In the genomic region with DNA sequence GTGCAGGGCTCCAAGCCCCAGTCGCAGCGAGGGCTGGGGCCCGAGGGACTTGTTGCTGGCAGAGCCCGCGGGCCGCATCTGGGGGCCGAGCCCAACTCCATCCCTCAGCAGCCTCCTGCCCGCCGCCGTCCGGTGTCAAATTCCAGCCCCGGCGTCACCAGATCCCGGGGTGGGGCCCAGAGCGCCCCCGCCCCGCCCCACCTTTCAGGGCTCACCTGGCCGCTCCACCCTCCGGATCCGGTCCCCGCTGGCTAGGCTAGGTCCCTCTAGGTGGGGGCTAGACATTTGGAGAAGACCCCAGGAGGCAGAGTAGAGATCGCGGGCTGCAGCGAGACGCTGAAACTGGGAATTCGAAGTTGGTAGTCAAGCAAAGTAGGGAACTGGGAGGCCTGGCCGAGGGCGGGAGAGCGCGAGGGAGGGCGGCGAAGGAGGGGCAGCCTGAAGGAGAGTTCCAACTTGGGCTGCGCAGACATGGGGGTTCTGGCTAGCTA, we compare ENCODE assay signal across 8 mouse cellular contexts. TPM values are rescaled to one million over a fixed set of nuclear protein-coding genes. Genes with fewer than 3 reads are reported as not detected.
DNase-seq lines count a peak whose midpoint lies in the region; ATAC-seq lines count a peak whose summit lies in the region.

A gene (minus strand): TSS at position 373 of the 491 bp plus-strand sequence.

- WGBS in hindbrain, embryonic 15.5 days, result 1% methylated on average over 33 of the region's 33 CpGs
- 3% methylated on average over 33 of the region's 33 CpGs for WGBS in liver, embryonic 12.5 days (ENCODE audit: insufficient replicate concordance)
- under 1% methylated on average over 33 of the region's 33 CpGs for WGBS in neural tube, embryonic 13.5 days

- peaks cover 9% of the 10 kb centered on the region for H3K36me3 ChIP-seq in megakaryocyte, embryonic 14.5 days (replicated peaks; ENCODE audit: low read length)
- H3K36me3 ChIP-seq in hindbrain, embryonic 15.5 days, result no peaks in the 10 kb centered on the region
- H3K36me3 ChIP-seq in liver, embryonic 12.5 days, result 0 out of 2 replicates have a peak, but pooled peaks cover 6% of the 10 kb centered on the region
- peaks cover 10% of the 10 kb centered on the region for H3K36me3 ChIP-seq in neural tube, embryonic 13.5 days

- H3K4me3 ChIP-seq in megakaryocyte, embryonic 14.5 days (replicated peaks), result peak within 1 kb of the TSS; percentile 83
- peak within 1 kb of the TSS; percentile 26 for H3K4me3 ChIP-seq in hindbrain, embryonic 15.5 days
- H3K4me3 ChIP-seq in liver, embryonic 12.5 days, result peak within 1 kb of the TSS; percentile 57
- H3K4me3 ChIP-seq in neural tube, embryonic 13.5 days, result peak within 1 kb of the TSS; percentile 30

- peaks cover 56% of the 10 kb centered on the region for H3K4me1 ChIP-seq in megakaryocyte, embryonic 14.5 days
- peaks cover 28% of the 10 kb centered on the region for H3K4me1 ChIP-seq in hindbrain, embryonic 15.5 days (replicated peaks)
- H3K4me1 ChIP-seq in liver, embryonic 12.5 days, result peaks cover 44% of the 10 kb centered on the region
- H3K4me1 ChIP-seq in neural tube, embryonic 13.5 days (replicated peaks), result peaks cover 38% of the 10 kb centered on the region

- no peak for DNase-seq in thymus, adult 18-20 months

- H3K27me3 ChIP-seq in megakaryocyte, embryonic 14.5 days (replicated peaks), result peaks cover 62% of the 10 kb centered on the region
- H3K27me3 ChIP-seq in hindbrain, embryonic 15.5 days, result peaks cover 28% of the 10 kb centered on the region
- H3K27me3 ChIP-seq in liver, embryonic 12.5 days (replicated peaks), result peaks cover 78% of the 10 kb centered on the region
- peaks cover 61% of the 10 kb centered on the region for H3K27me3 ChIP-seq in neural tube, embryonic 13.5 days

- H3K4me2 ChIP-seq in hindbrain, embryonic 15.5 days, result peak within 1 kb of the TSS; percentile 55
- H3K4me2 ChIP-seq in liver, embryonic 12.5 days, result peak within 1 kb of the TSS; percentile 78
- H3K4me2 ChIP-seq in neural tube, embryonic 13.5 days, result peak within 1 kb of the TSS; percentile 57

- no peak for ATAC-seq in megakaryocyte, adult 5-6 weeks (ENCODE audit: poor library complexity, severe bottlenecking)
- ATAC-seq in erythroblast, adult 5-6 weeks (replicated peaks; ENCODE audit: low FRiP score, poor library complexity, severe bottlenecking), result peak; percentile 7
- ATAC-seq in hindbrain, embryonic 15.5 days (ENCODE audit: low FRiP score, low read depth), result no peak
- no peak for ATAC-seq in liver, embryonic 12.5 days
- no peak for ATAC-seq in neural tube, embryonic 13.5 days (ENCODE audit: low read depth)
- no peak for ATAC-seq in megakaryocyte-erythroid progenitor cell, adult 5-6 weeks (replicated peaks; ENCODE audit: low FRiP score, low TSS enrichment, poor library complexity, severe bottlenecking)

- no peak within 1 kb of the TSS for H3K27ac ChIP-seq in hindbrain, embryonic 15.5 days (replicated peaks)
- H3K27ac ChIP-seq in liver, embryonic 12.5 days, result peak within 1 kb of the TSS; percentile 84
- no peak within 1 kb of the TSS for H3K27ac ChIP-seq in neural tube, embryonic 13.5 days (replicated peaks)

- 0 out of 2 replicates have a peak within 1 kb of the TSS, but pooled peaks have one; percentile 7 for H3K9ac ChIP-seq in hindbrain, embryonic 15.5 days
- peak within 1 kb of the TSS; percentile 73 for H3K9ac ChIP-seq in liver, embryonic 12.5 days
- H3K9ac ChIP-seq in neural tube, embryonic 13.5 days, result peak within 1 kb of the TSS; percentile 41

- H3K9me3 ChIP-seq in megakaryocyte, embryonic 14.5 days, result peaks cover 14% of the 10 kb centered on the region
- no peaks in the 10 kb centered on the region for H3K9me3 ChIP-seq in hindbrain, embryonic 15.5 days
- H3K9me3 ChIP-seq in liver, embryonic 12.5 days (replicated peaks), result no peaks in the 10 kb centered on the region; the same call in 1 of the 2 replicates
- no peaks in the 10 kb centered on the region for H3K9me3 ChIP-seq in neural tube, embryonic 13.5 days

RNA-seq across cellular contexts. Expression of the gene that starts here (rescaled TPM):
- polyA plus RNA-seq in megakaryocyte, embryonic 14.5 days (2012; ENCODE audit: insufficient read depth, low replicate concordance), result 0.74 TPM in 1 of 2 replicates, not detected in the other
- total RNA-seq in megakaryocyte, adult 5-6 weeks (2015), result not detected in 2 replicates
- total RNA-seq in megakaryocyte, adult 5-6 weeks (2017), result not detected in 2 replicates
- total RNA-seq in erythroblast, adult 5-6 weeks (2015; ENCODE audit: low replicate concordance), result 9.6 TPM in 1 of 2 replicates, not detected in the other
- total RNA-seq in erythroblast, adult 5-6 weeks (2017; ENCODE audit: low replicate concordance), result 0.85 and 1.3 TPM in 2 replicates
- polyA plus RNA-seq in hindbrain, embryonic 15.5 days (2015; fragmentation: Nextera tagmentation; extraction: Ambion mirVana), result 0.87 and 0.92 TPM in 2 replicates
- polyA plus RNA-seq in liver, embryonic 12.5 days (2016; fragmentation: Nextera tagmentation; extraction: Ambion mirVana), result 2.8 and 3.2 TPM in 2 replicates
- 1.0 and 1.5 TPM in 2 replicates for polyA plus RNA-seq in neural tube, embryonic 13.5 days (2015; fragmentation: Nextera tagmentation; extraction: Ambion mirVana)
- not detected in 2 replicates for total RNA-seq in megakaryocyte-erythroid progenitor cell, adult 5-6 weeks (2014; fragmentation: Nextera tagmentation)
- not detected in 2 replicates for total RNA-seq in megakaryocyte-erythroid progenitor cell, adult 5-6 weeks (2017)

Comparison
In these comparisons a context has a peak if more than half of its experiments do, and no peak if none do; other contexts are left out.
1. H3K4me3 ChIP-seq: peak in every context shown above with its lines; median percentile 83 in megakaryocyte, embryonic 14.5 days; 57 in liver, embryonic 12.5 days; 30 in neural tube, embryonic 13.5 days; 26 in hindbrain, embryonic 15.5 days.
2. H3K9ac ChIP-seq: peak in every context shown above with its lines; median percentile 73 in liver, embryonic 12.5 days; 41 in neural tube, embryonic 13.5 days; 7 in hindbrain, embryonic 15.5 days.